Comparison of ENCODE assay signal across 13 mouse cellular contexts in genomic region chr11:32266194-32266593, GRCm38 (mm10). TPM values are rescaled to one million over a fixed set of nuclear protein-coding genes. Genes with fewer than 3 reads are reported as not detected.
DNase-seq lines count a peak whose midpoint lies in the region; ATAC-seq lines count a peak whose summit lies in the region.
"Had no signal": no experiment of that assay in that cellular context is flagged by ENCODE, and none has a peak within 500 bp of the region (broad histone marks: within the 10 kb centered on the region; RNA-seq: fewer than 3 reads in every experiment).

No protein-coding gene starts in this region.

- no peak for ATAC-seq in hindbrain, embryonic 13.5 days (ENCODE audit: low FRiP score)
- ATAC-seq in hindbrain, embryonic 16.5 days, result no peak
- no peak for ATAC-seq in CD4-positive, CD25-positive, alpha-beta regulatory T cell, adult 4 months

- peaks cover 5% of the 10 kb centered on the region; the same call in 1 of the 2 replicates for H3K27me3 ChIP-seq in hindbrain, embryonic 13.5 days
- H3K27me3 ChIP-seq in hindbrain, embryonic 16.5 days (replicated peaks; ENCODE audit: control insufficient read depth, insufficient read depth, low read length), result no peaks in the 10 kb centered on the region
- H3K27me3 ChIP-seq: heart, embryonic 15.5 days; hindbrain, embryonic 15.5 days; limb, embryonic 15.5 days had no signal

- H3K9me3 ChIP-seq in hindbrain, embryonic 13.5 days, result no peaks in the 10 kb centered on the region
- H3K9me3 ChIP-seq in hindbrain, embryonic 16.5 days (ENCODE audit: control insufficient read depth, low read length), result no peaks in the 10 kb centered on the region
- H3K9me3 ChIP-seq: heart, embryonic 15.5 days; hindbrain, embryonic 15.5 days; limb, embryonic 15.5 days had no signal

- H3K4me1 ChIP-seq in hindbrain, embryonic 13.5 days (replicated peaks), result peaks cover 16% of the 10 kb centered on the region
- peaks cover 10% of the 10 kb centered on the region for H3K4me1 ChIP-seq in hindbrain, embryonic 16.5 days (ENCODE audit: control insufficient read depth, insufficient read depth, low read depth, low read length)

- peaks cover 6% of the 10 kb centered on the region for H3K36me3 ChIP-seq in hindbrain, embryonic 13.5 days
- H3K36me3 ChIP-seq in hindbrain, embryonic 16.5 days (ENCODE audit: control insufficient read depth, insufficient read depth, low read length), result no peaks in the 10 kb centered on the region
- H3K36me3 ChIP-seq: heart, embryonic 15.5 days had no signal

- H3K27ac ChIP-seq in hindbrain, embryonic 13.5 days, result no peak overlapping the region
- no peak overlapping the region for H3K27ac ChIP-seq in hindbrain, embryonic 16.5 days (ENCODE audit: low read depth, low read length)

- WGBS in hindbrain, embryonic 13.5 days, result 95% methylated on average over 6 of the region's 6 CpGs
- WGBS in hindbrain, embryonic 16.5 days, result 92% methylated on average over 6 of the region's 6 CpGs

- no peak overlapping the region for H3K9ac ChIP-seq in hindbrain, embryonic 13.5 days
- H3K9ac ChIP-seq in hindbrain, embryonic 16.5 days (ENCODE audit: low read depth, low read length), result no peak overlapping the region

- no peak overlapping the region for H3K4me3 ChIP-seq in hindbrain, embryonic 13.5 days
- no peak overlapping the region for H3K4me3 ChIP-seq in hindbrain, embryonic 16.5 days (ENCODE audit: low read length)

- peak overlapping the region; percentile 10; the same call in 1 of the 2 replicates for H3K4me2 ChIP-seq in hindbrain, embryonic 13.5 days
- no peak overlapping the region; the same call in 1 of the 2 replicates for H3K4me2 ChIP-seq in hindbrain, embryonic 16.5 days (ENCODE audit: low read length)

- DNase-seq in thymus, postnatal 4 days, result peak; percentile 19
- no peak for DNase-seq in thymus, adult 18-20 months
- peak; percentile 36 for DNase-seq in liver
- no peak for DNase-seq in left cerebral cortex, adult 11 months (ENCODE audit: low spot score)
- DNase-seq: adrenal gland, postnatal 14 days; layer of hippocampus, adult 9-11 months had no signal

RNA-seq across cellular contexts. Expression of gene Nprl3, which starts 1.3 kb away (rescaled TPM):
- polyA plus RNA-seq in hindbrain, embryonic 13.5 days (2015; fragmentation: Nextera tagmentation; extraction: Ambion mirVana), result 43.5 and 51.8 TPM in 2 replicates
- 42.6 and 43.9 TPM in 2 replicates for polyA plus RNA-seq in hindbrain, embryonic 16.5 days (2015; fragmentation: Nextera tagmentation; extraction: Ambion mirVana)
- polyA plus RNA-seq in CD4-positive, CD25-positive, alpha-beta regulatory T cell, adult 4 months (2017; shearing (Covaris generic)), result 10 to 100 TPM; 39.1 to 68.6 TPM

RNA-seq across cellular contexts. Expression of gene Hba-x, which starts 10.0 kb away (rescaled TPM):
- polyA plus RNA-seq in hindbrain, embryonic 13.5 days (2015; fragmentation: Nextera tagmentation; extraction: Ambion mirVana), result 392 and 434 TPM in 2 replicates
- 4.9 and 16.1 TPM in 2 replicates for polyA plus RNA-seq in hindbrain, embryonic 16.5 days (2015; fragmentation: Nextera tagmentation; extraction: Ambion mirVana)
- polyA plus RNA-seq in CD4-positive, CD25-positive, alpha-beta regulatory T cell, adult 4 months (2017; shearing (Covaris generic)), result not detected
- polyA plus RNA-seq: macrophage had no signal

RNA-seq across cellular contexts. Expression of gene Hba-a1, which starts 17.1 kb away (rescaled TPM):
- 2,436 and 2,656 TPM in 2 replicates for polyA plus RNA-seq in hindbrain, embryonic 13.5 days (2015; fragmentation: Nextera tagmentation; extraction: Ambion mirVana)
- polyA plus RNA-seq in hindbrain, embryonic 16.5 days (2015; fragmentation: Nextera tagmentation; extraction: Ambion mirVana), result 2,714 and 3,255 TPM in 2 replicates
- 1 to 10 TPM; 3.9 to 4.5 TPM for polyA plus RNA-seq in CD4-positive, CD25-positive, alpha-beta regulatory T cell, adult 4 months (2017; shearing (Covaris generic))
- polyA plus RNA-seq: macrophage had no signal

RNA-seq across cellular contexts. Expression of gene Hbq1b, which starts 20.6 kb away (rescaled TPM):
- 0.68 and 1.4 TPM in 2 replicates for polyA plus RNA-seq in hindbrain, embryonic 13.5 days (2015; fragmentation: Nextera tagmentation; extraction: Ambion mirVana)
- polyA plus RNA-seq in hindbrain, embryonic 16.5 days (2015; fragmentation: Nextera tagmentation; extraction: Ambion mirVana), result 0.61 and 1.3 TPM in 2 replicates
- not detected for polyA plus RNA-seq in CD4-positive, CD25-positive, alpha-beta regulatory T cell, adult 4 months (2017; shearing (Covaris generic))
- polyA plus RNA-seq: macrophage had no signal

RNA-seq across cellular contexts. Expression of gene Hba-a2, which starts 30.1 kb away (rescaled TPM):
- 5,965 and 6,511 TPM in 2 replicates for polyA plus RNA-seq in hindbrain, embryonic 13.5 days (2015; fragmentation: Nextera tagmentation; extraction: Ambion mirVana)
- polyA plus RNA-seq in hindbrain, embryonic 16.5 days (2015; fragmentation: Nextera tagmentation; extraction: Ambion mirVana), result 6,688 and 8,147 TPM in 2 replicates
- polyA plus RNA-seq in CD4-positive, CD25-positive, alpha-beta regulatory T cell, adult 4 months (2017; shearing (Covaris generic)), result 10 to 100 TPM in 1 of 2 experiments, not detected in 1; 13.1 TPM
- polyA plus RNA-seq: macrophage had no signal

Comparison
In these comparisons a context has a peak if more than half of its experiments do, and no peak if none do; other contexts are left out.
1. DNase-seq: peak in thymus, postnatal 4 days (single experiment) and liver (single experiment); none in thymus, adult 18-20 months (0 of 2) and left cerebral cortex, adult 11 months (single experiment).
2. RNA of gene Hba-x, which starts 10.0 kb away (polyA plus RNA-seq): 392 to 434 TPM in hindbrain, embryonic 13.5 days; 4.9 to 16.1 TPM in hindbrain, embryonic 16.5 days and not detected in CD4-positive, CD25-positive, alpha-beta regulatory T cell, adult 4 months; every median in the first group is over 10 times any median in the second.
3. RNA of gene Hba-a1, which starts 17.1 kb away (polyA plus RNA-seq): 2,714 to 3,255 TPM in hindbrain, embryonic 16.5 days and 2,436 to 2,656 TPM in hindbrain, embryonic 13.5 days; 3.9 to 4.5 TPM in CD4-positive, CD25-positive, alpha-beta regulatory T cell, adult 4 months; every median in the first group is over 100 times any median in the second.